Mouse (Mus musculus) heart, embryonic 15.5 days (tissue): ENCODE data around the gene Dst. TPM values are rescaled to one million over a fixed set of nuclear protein-coding genes. Genes with fewer than 3 reads are reported as not detected.

ENCODE experiments used
- ATAC-seq: fragments of 200-750 bp; cut with Nextera tagmentation; replicated peaks from 2 replicates; pipeline ENCODE4 v1.8.0; 2017; ENCODE audit warnings: low read depth, moderate TSS enrichment; ENCODE audit not compliant: insufficient number of reproducible peaks, insufficient read depth, low FRiP score
- H3K27ac ChIP-seq: fragments of 300-500 bp; sonication (generic); 2 replicates; pipeline ENCODE4 v1.5.1; 2015; ENCODE audit warnings: mild to moderate bottlenecking, inconsistent platforms
- H3K27me3 ChIP-seq: fragments of 300-500 bp; sonication (generic); 2 replicates; pipeline ENCODE4 v1.6.1; 2015; ENCODE audit warnings: inconsistent platforms
- H3K36me3 ChIP-seq: fragments of 300-500 bp; sonication (generic); 2 replicates; pipeline ENCODE4 v1.6.1; 2015; ENCODE audit warnings: mild to moderate bottlenecking, inconsistent platforms
- H3K4me1 ChIP-seq: fragments of 300-500 bp; sonication (generic); replicated peaks from 2 replicates; pipeline ENCODE4 v1.6.1; 2015; ENCODE audit warnings: inconsistent platforms
- H3K4me2 ChIP-seq: fragments of 300-500 bp; sonication (generic); 2 replicates; pipeline ENCODE4 v1.6.1; 2015; ENCODE audit warnings: inconsistent platforms, mild to moderate bottlenecking, moderate library complexity
- H3K4me3 ChIP-seq: fragments of 300-500 bp; sonication (generic); 2 replicates; pipeline ENCODE4 v1.5.1; 2015; ENCODE audit warnings: mild to moderate bottlenecking, inconsistent platforms
- H3K9ac ChIP-seq: fragments of 300-500 bp; sonication (generic); 2 replicates; pipeline ENCODE4 v1.6.1; 2015; ENCODE audit warnings: mild to moderate bottlenecking, inconsistent platforms
- H3K9me3 ChIP-seq: fragments of 300-500 bp; sonication (generic); replicated peaks from 2 replicates; pipeline ENCODE4 v1.6.1; 2016; ENCODE audit warnings: inconsistent platforms
- whole genome bisulfite sequencing: fragments of 180-500 bp; shearing (Covaris S2); methylation state at CpG from one replicate; pipeline ENCODE4 v1.1.7; 2015; ENCODE audit warnings: mixed read lengths; 5-methylcytosine and 5-hydroxymethylcytosine counted together
- polyA plus RNA-seq: library from polyadenylated mRNA; unstranded; fragments of >200 nt; fragmentation: Nextera tagmentation; extraction: Ambion mirVana; gene quantifications from 2 replicates; pipeline ENCODE4 v1.2.1, GENCODE M21; 2015

Dst gene
- polyA plus RNA-seq, 1 experiment from 2014 or later, result 21.4 TPM

- Histone ChIP-seq H3K27me3 (no peaks in the 10 kb centered on the region), H3K4me2 (no peak overlapping the region), H3K9me3 (no peaks in the 10 kb centered on the region), H3K4me1 (peaks cover 11% of the 10 kb centered on the region), H3K36me3 (no peaks in the 10 kb centered on the region), H3K4me3 (no peak overlapping the region), H3K9ac (no peak overlapping the region), H3K27ac (no peak overlapping the region)
- 83% methylated on average over 6 of the region's 6 CpGs for WGBS
- no peak for ATAC-seq
Observed at GRCm38 (mm10) chr1:33898373-33898772, 9.7 kb upstream of the Dst start.

DNA sequence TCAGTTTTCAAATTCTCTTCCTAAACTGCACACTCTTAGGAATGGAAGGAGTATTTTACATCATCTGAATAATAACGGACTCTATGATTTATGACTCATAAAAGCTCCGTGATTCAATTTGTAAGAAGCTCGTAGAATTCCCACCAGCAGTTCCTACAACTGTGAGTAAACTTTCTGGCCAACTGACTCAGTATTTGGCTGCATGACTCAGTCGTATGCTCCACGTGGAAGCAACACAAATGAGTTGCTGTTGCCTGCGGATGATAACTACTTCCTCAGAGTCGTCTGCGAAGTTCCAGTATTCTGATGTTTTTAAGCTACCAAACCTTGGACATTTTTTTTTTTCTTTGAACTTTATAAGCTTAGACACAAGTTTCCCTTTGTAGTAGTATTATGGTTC, 7.8 kb upstream of the Dst start:
- H3K9ac ChIP-seq, result no peak overlapping the region
- ATAC-seq, result no peak
- H3K4me1 ChIP-seq, result peaks cover 14% of the 10 kb centered on the region
- no peak overlapping the region for H3K4me2 ChIP-seq
- no peaks in the 10 kb centered on the region for H3K36me3 ChIP-seq
- H3K27me3 ChIP-seq, result no peaks in the 10 kb centered on the region
- H3K9me3 ChIP-seq, result no peaks in the 10 kb centered on the region
- no peak overlapping the region for H3K27ac ChIP-seq
- WGBS, result 72% methylated on average over 8 of the region's 8 CpGs
- no peak overlapping the region for H3K4me3 ChIP-seq

GRCm38 (mm10) chr1:33903587-33903986, 4.4 kb upstream of the Dst start:
- Histone ChIP-seq H3K27me3 (peaks cover 22% of the 10 kb centered on the region; the same call in 1 of the 2 replicates), H3K9ac (0 out of 2 replicates have a peak overlapping the region, but pooled peaks have one; percentile 6), H3K36me3 (no peaks in the 10 kb centered on the region), H3K27ac (no peak overlapping the region), H3K4me1 (peaks cover 15% of the 10 kb centered on the region), H3K4me3 (peak overlapping the region; percentile 18), H3K4me2 (peak overlapping the region; percentile 47), H3K9me3 (no peaks in the 10 kb centered on the region)
- WGBS, result 28% methylated on average over 9 of the region's 9 CpGs
- no peak for ATAC-seq

DNA sequence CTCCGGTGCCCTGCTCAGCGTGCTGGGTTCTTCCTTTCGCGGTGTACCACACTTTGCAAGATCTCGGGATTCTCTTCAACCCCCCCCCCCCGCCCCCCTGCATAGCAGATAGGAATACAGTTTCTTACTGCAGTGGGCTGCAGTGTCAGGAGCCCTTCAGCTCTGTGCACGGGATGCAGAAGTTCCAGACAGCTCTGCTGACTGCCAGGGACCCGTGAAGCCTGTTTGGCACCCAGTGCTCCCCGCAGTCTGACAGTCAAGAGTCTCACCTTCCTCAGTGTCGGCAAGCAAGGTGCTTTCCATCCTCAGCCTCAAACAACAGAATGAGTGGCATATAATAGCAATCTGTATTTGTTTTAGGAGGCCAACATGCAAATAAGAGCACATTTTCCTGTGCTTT, 1.8 kb upstream of the Dst start:
- no peak overlapping the region for H3K4me2 ChIP-seq
- H3K4me3 ChIP-seq, result no peak overlapping the region
- H3K9ac ChIP-seq, result no peak overlapping the region
- H3K9me3 ChIP-seq, result no peaks in the 10 kb centered on the region
- WGBS, result 47% methylated on average over 10 of the region's 10 CpGs
- peaks cover 27% of the 10 kb centered on the region; the same call in 1 of the 2 replicates for H3K27me3 ChIP-seq
- no peaks in the 10 kb centered on the region for H3K36me3 ChIP-seq
- ATAC-seq, result no peak
- no peak overlapping the region for H3K27ac ChIP-seq
- peaks cover 24% of the 10 kb centered on the region for H3K4me1 ChIP-seq

- Histone ChIP-seq H3K36me3 (no peaks in the 10 kb centered on the region), H3K4me2 (peak overlapping the region; percentile 94), H3K4me1 (peaks cover 24% of the 10 kb centered on the region), H3K27ac (no peak overlapping the region), H3K9ac (peak overlapping the region; percentile 64), H3K27me3 (peaks cover 27% of the 10 kb centered on the region; the same call in 1 of the 2 replicates), H3K4me3 (peak overlapping the region; percentile 73), H3K9me3 (no peaks in the 10 kb centered on the region)
- 5% methylated on average over 20 of the region's 20 CpGs for WGBS
- ATAC-seq, result no peak
Observed at GRCm38 (mm10) chr1:33906927-33907326, 1.1 kb upstream of the Dst start.

DNA sequence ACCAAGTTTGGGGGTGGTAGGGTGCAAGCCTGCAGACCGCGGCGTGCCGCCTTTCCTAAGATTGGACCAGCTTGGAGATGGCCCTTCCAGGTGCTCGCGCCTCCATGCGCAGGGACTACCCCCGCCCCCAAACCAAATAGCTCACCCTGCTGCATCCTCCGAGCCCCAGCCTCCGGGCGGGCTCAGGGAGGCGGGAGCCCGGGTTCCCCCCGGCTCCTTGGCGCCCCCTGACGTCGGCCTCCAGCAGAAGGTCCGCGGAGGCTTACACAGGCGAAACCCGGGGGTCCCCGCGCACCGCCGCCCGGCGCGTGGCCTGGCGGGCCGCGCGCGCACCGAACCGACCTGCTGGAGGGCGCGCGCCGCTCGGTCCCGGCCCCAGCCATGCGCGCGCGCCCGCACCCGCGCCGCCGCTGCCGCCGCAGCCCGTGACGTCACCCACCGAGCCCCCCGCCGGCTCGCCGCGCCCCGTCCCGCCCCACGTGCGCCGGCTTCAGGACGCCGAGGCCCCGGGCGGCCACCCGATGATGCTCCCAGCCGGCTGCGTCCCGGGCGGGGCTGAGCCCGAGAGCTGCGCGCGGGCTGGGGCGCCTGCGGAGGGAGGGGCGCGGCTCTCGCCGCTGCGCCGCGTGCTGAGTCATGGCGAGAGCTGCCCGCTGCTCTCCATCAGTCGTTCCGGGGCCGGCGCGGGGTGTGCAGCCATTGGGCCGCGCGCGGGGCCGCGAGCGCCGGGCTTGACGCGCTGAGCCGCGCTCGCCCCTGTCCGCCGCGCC, 419 bp upstream of the Dst start, which contains the start of gene Bend6:
TSS of gene Bend6 (minus strand) at position 396 of the 770 bp plus-strand sequence.
- ATAC-seq, result peak; percentile 83
- Histone ChIP-seq H3K9ac (peak within 1 kb of the TSS; percentile 64), H3K27ac (no peak within 1 kb of the TSS; the same call in 1 of the 2 replicates), H3K27me3 (peaks cover 27% of the 10 kb centered on the region; the same call in 1 of the 2 replicates), H3K4me1 (peaks cover 24% of the 10 kb centered on the region), H3K36me3 (no peaks in the 10 kb centered on the region), H3K9me3 (no peaks in the 10 kb centered on the region), H3K4me2 (peak within 1 kb of the TSS; percentile 94), H3K4me3 (peak within 1 kb of the TSS; percentile 73)
- 2% methylated on average over 29 of the region's 110 CpGs for WGBS

DNA sequence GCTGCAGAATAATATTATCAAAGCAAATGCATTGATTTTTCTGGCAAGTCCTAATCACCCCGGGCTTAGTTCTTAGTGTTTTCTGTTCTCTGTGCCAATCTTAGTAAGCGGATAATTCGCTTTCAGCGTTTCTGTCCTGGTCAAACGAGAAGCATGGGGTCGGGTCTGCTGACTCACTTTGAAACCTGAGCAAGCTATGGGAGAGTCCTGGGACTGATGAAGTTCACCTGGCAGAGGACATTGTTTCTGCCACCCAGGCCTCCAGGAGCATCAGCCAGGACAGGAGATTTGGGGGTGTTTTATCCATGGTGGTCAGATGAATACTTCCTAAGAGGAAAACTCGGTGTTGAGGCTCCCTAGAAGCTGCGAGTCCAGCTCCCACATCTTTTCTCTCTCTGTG, 3.6 kb downstream of the Dst start:
- Histone ChIP-seq H3K36me3 (no peaks in the 10 kb centered on the region), H3K9ac (no peak overlapping the region), H3K4me2 (no peak overlapping the region), H3K4me3 (no peak overlapping the region), H3K27ac (no peak overlapping the region), H3K9me3 (no peaks in the 10 kb centered on the region), H3K4me1 (peaks cover 19% of the 10 kb centered on the region), H3K27me3 (peaks cover 19% of the 10 kb centered on the region; the same call in 1 of the 2 replicates)
- 65% methylated on average over 8 of the region's 8 CpGs for WGBS
- no peak for ATAC-seq

GRCm38 (mm10) chr1:33916554-33916953, 8.5 kb downstream of the Dst start:
- Histone ChIP-seq H3K4me3 (no peak overlapping the region), H3K9me3 (no peaks in the 10 kb centered on the region), H3K27ac (no peak overlapping the region), H3K36me3 (no peaks in the 10 kb centered on the region), H3K27me3 (no peaks in the 10 kb centered on the region), H3K9ac (no peak overlapping the region), H3K4me1 (no peaks in the 10 kb centered on the region), H3K4me2 (no peak overlapping the region)
- no peak for ATAC-seq
- WGBS, result 88% methylated on average over 5 of the region's 5 CpGs

DNA sequence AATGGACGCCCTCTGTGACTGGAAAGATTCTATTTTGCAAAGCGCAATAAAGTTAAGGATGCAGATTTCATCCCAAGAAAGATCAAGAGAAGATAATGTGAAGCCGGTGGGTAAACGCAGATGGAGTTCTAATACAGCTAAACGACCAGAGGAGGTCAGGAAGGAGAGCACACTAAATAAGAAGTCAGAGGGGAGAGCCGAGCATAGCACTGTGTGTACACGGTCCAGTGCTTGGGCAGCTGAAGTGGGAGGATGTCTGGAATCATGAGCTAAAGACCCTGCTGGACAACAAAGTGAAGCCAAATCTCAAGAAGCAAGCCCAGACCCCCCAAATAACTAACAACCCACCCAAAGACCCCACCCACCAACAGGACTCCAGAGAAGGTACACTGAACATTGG, 14.9 kb downstream of the Dst start:
- Histone ChIP-seq H3K4me1 (no peaks in the 10 kb centered on the region), H3K27ac (no peak overlapping the region), H3K4me2 (no peak overlapping the region), H3K9me3 (no peaks in the 10 kb centered on the region), H3K27me3 (no peaks in the 10 kb centered on the region), H3K9ac (no peak overlapping the region), H3K4me3 (no peak overlapping the region), H3K36me3 (no peaks in the 10 kb centered on the region)
- 75% methylated on average over 7 of the region's 7 CpGs for WGBS
- ATAC-seq, result no peak

GRCm38 (mm10) chr1:33925283-33925682, 17.3 kb downstream of the Dst start:
- ATAC-seq, result no peak
- no peaks in the 10 kb centered on the region for H3K27me3 ChIP-seq
- no peaks in the 10 kb centered on the region for H3K4me1 ChIP-seq
- 62% methylated on average over 3 of the region's 3 CpGs for WGBS
- no peaks in the 10 kb centered on the region for H3K9me3 ChIP-seq
- H3K9ac ChIP-seq, result no peak overlapping the region
- H3K4me3 ChIP-seq, result no peak overlapping the region
- no peak overlapping the region for H3K27ac ChIP-seq
- no peak overlapping the region for H3K4me2 ChIP-seq
- H3K36me3 ChIP-seq, result no peaks in the 10 kb centered on the region

GRCm38 (mm10) chr1:33927466-33927865, 19.4 kb downstream of the Dst start:
- Histone ChIP-seq H3K36me3 (no peaks in the 10 kb centered on the region), H3K27ac (no peak overlapping the region), H3K4me1 (no peaks in the 10 kb centered on the region), H3K27me3 (no peaks in the 10 kb centered on the region), H3K4me3 (no peak overlapping the region), H3K9ac (no peak overlapping the region), H3K4me2 (no peak overlapping the region), H3K9me3 (no peaks in the 10 kb centered on the region)
- no peak for ATAC-seq
- WGBS, result 81% methylated on average over 7 of the region's 7 CpGs

DNA sequence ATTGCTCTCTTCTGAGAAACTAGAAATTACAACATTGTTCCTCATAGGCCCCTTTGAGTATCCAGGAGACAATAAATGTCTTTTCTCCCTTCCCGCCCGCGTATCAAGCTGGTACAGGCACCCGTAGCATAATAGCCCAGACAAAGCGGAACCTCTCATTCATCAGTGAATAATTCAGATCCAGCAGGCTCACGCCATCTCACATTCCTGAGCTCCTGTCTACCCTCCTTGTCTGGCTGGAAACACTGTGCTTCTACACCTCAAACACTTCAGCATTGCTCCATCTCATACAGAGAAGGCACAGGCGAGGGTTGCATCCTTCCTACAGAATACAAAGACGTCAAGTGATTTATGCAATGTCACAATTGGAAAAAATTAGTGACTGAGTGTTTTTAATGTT, 23.8 kb downstream of the Dst start:
- no peak overlapping the region for H3K4me3 ChIP-seq
- H3K27me3 ChIP-seq, result no peaks in the 10 kb centered on the region
- no peak overlapping the region for H3K4me2 ChIP-seq
- no peaks in the 10 kb centered on the region for H3K9me3 ChIP-seq
- ATAC-seq, result no peak
- no peaks in the 10 kb centered on the region for H3K36me3 ChIP-seq
- H3K27ac ChIP-seq, result no peak overlapping the region
- no peak overlapping the region for H3K9ac ChIP-seq
- H3K4me1 ChIP-seq, result 0 out of 2 replicates have a peak, but pooled peaks cover 2% of the 10 kb centered on the region
- WGBS, result 83% methylated on average over 8 of the region's 8 CpGs
